Mouse (Mus musculus): ENCODE results near the gene Olfr1495.
"Not testable (repeated sequence)": the region's sequence is repeated elsewhere in the genome, so short reads cannot be mapped to it uniquely, and the experiment has no call there.

Olfr1495 gene

DNA sequence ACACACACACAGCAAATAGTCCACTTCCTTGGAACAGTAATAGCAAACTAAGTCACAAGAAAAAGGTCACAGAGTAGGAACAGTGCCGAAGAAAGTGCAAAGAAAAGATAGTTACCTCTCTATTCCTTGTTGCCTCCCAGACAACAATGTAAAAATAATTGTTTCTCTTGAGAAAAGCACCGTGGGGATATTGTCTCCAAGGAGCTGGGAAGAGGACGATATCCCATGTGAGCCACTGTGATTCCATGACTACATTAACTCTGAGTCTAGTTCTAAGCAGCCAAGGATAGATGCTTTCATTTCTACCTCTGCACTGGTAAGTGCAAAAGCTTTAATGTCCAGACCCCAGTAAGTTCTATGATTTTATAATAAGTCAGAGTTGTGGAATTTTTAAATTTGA lies at the start of gene Olfr1495:
TSS of gene Olfr1495 (plus strand) at position 301 of the 400 bp plus-strand sequence.
- no peak for DNase-seq (ENCODE audit: extremely low spot score, low spot score)

DNA sequence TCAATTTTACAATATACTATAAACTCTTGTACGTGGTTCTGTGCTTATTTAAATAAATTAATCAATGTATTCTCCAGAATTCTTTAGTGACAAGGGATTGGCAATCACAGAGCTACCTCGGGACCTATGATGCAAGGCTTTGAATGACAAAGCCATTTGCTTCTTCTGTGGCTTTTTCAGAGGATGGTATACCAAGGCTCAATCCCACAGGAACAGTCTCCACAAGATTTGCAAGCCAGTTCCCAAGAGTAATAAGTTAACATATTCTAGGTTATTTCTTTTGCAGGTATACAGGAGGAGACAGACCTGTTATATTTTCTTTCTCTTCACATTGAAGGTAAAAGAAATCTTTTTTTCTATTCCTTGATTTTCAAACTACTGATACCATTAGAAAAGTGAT lies 41.4 kb upstream of the Olfr1495 start, which contains the start of gene Olfr1493-ps1:
TSS of gene Olfr1493-ps1 (plus strand) at position 301 of the 400 bp plus-strand sequence.
- DNase-seq (ENCODE audit: extremely low spot score, low spot score), result no peak

- no peak for DNase-seq (ENCODE audit: extremely low spot score, low spot score)
Measured at GRCm38 (mm10) chr19:13739428-13739827, 25.0 kb upstream of the Olfr1495 start, which contains the start of gene Olfr1494. Gene Olfr1494, plus strand, starts transcription at chr19:13739728.

- DNase-seq (ENCODE audit: extremely low spot score, low spot score), result no peak
Measured at GRCm38 (mm10) chr19:13749366-13749765, 15.0 kb upstream of the Olfr1495 start.

DNA sequence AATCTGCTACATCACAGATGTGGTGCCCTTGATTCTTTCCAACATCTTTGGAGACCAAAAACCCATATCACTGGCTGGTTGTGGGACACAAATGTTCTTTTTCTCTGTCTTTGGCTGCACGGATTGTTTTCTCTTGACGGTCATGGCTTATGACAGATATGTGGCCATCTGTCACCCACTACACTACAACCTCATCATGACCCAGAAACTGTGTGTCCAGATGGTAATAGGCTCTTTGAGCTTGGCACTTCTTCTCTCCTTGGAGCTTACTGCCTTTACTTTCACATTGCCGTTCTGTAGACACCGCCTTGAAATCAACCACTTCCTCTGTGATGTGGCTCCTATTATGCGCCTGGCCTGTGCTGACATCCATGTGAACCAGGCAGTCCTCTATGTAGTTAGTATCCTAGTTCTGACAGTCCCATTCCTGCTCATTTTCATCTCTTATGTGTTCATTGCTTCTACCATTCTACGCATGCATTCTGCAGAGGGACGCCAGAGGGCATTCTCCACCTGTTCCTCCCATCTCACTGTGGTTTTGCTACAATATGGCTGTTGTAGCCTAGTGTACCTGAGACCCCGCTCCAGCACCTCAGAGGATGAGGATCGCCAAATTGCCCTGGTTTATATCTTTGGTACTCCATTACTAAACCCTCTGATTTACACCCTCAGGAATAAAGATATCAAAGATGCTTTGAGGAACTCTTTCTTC lies 4.3 kb downstream of the Olfr1495 start:
- no peak for DNase-seq (ENCODE audit: extremely low spot score, low spot score)

DNA sequence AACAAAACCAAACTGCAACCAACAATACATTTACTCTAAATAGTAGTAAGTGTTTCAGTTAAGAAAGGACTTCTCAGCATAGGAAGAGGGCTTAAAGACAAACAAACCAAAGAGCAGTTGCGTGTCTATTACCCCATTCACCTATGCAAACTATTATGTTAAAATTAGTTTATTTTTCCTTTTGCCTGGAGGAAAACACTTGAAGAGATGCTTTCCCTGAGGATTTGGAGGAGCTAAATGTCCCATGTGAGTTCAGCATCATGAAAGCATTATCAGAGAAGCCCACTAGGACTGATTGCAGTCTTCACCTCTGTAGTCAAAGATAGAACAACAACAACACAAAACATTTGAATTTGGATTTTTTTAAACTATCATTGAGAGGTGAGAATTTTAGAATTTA lies 13.2 kb downstream of the Olfr1495 start, which contains the start of gene Olfr1496:
TSS of gene Olfr1496 (plus strand) at position 301 of the 400 bp plus-strand sequence.
- no peak for DNase-seq (ENCODE audit: extremely low spot score, low spot score)

DNA sequence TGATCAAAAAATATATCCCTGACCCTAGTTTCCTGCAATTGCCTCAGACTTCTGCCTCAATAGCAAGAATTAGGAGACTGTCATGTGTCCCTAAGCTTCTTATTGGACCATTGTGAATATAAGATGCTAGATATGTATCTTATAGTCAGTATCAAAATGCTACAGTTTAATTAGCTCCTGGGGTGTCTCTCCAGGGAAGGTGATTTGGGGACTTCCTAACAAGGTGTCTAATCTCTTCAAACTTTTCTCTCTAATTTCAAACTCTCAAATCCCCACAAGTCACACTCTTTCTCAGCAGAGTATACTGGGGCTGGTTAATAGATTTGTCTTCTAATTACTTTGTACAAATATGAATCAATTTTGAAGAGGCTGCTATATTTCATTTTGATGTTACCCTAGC lies 33.7 kb downstream of the Olfr1495 start, which contains the start of gene Olfr1497:
TSS of gene Olfr1497 (minus strand) at position 101 of the 400 bp plus-strand sequence.
- no peak for DNase-seq (ENCODE audit: extremely low spot score, low spot score)

DNA sequence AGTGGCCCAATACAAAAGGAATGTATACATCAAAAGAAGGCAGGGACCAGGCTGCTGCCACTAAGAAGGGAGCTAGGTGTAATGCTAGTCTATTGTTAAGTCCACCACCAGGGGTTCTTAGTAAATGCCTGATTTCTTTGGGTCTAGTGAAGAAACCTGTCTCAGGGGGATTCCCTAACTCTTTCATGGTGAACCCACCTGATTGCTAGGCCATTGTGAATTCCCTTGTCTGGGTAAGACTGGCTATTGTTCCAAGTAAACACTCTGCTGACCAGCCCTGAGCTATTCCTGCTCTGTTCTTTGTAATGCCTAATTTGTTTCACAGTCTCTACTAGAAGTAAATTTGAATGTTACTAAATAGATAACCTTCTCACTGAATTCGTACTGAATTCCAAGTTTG lies 41.1 kb downstream of the Olfr1495 start:
- not testable (repeated sequence) for DNase-seq (ENCODE audit: extremely low spot score, low spot score)

- DNase-seq (ENCODE audit: extremely low spot score, low spot score), result no peak
Measured at GRCm38 (mm10) chr19:13812823-13813222, 48.4 kb downstream of the Olfr1495 start.

- no peak for DNase-seq (ENCODE audit: extremely low spot score, low spot score)
Measured at GRCm38 (mm10) chr19:13818827-13819226, 54.4 kb downstream of the Olfr1495 start.

DNA sequence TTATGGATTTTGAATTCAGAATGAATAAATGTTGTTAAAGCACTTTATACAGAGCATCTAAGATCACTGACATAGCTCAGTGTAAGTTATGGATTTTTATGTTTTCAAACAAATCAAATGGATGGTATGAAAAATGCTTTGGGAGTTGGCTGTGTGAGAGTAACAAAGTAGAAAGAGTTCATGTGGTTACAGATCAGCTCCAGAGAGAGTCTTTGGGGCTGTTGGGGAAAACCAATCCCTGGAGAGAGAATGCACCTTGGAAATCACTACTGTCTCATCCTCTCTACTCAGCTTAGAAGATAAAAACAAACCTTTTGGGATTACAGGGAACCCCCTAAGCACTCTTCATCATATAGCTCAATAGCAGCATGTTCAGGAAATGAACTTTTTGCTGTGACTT lies 54.9 kb downstream of the Olfr1495 start, which contains the start of gene Olfr1499:
TSS of gene Olfr1499 (minus strand) at position 101 of the 400 bp plus-strand sequence.
- no peak for DNase-seq (ENCODE audit: extremely low spot score, low spot score)

Data from neural tube, embryonic 10.5 days (tissue).